21 mouse cellular contexts compared by ENCODE assay signal in the genomic region with DNA sequence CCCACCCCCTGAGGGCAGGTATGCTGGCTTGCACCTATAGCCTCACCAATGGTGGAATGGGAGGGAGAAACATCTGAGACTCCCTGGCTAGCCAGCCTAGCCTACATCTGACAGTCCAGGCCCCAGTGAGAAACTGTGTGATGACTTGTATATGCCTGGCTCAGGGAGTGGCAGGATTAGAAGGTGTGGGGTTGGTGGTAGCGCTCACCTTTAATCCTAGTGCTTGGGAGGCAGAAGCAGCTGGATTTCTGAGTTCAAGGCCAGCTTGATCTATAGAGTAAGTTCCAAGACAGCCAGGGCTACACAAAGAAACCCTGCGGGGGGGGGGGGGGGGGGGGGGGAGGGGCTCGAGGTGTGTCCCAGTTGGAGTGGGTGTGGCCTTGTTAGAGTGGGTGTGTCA. TPM values are rescaled to one million over a fixed set of nuclear protein-coding genes. Genes with fewer than 3 reads are reported as not detected.
DNase-seq lines count a peak whose midpoint lies in the region; ATAC-seq and TF ChIP-seq lines count a peak whose summit lies in the region.
"Had no signal": no experiment of that assay in that cellular context is flagged by ENCODE, and none has a peak within 500 bp of the region (broad histone marks: within the 10 kb centered on the region; RNA-seq: fewer than 3 reads in every experiment).

No protein-coding gene starts in this region.

- H3K9ac ChIP-seq in hindbrain, embryonic 14.5 days: no peak overlapping the region
- H3K9ac ChIP-seq in midbrain, embryonic 13.5 days (replicated peaks): no peak overlapping the region
- no peak overlapping the region for H3K9ac ChIP-seq in midbrain, embryonic 15.5 days
- H3K9ac ChIP-seq in ES-Bruce4 (ENCODE audit: low read depth, poor library complexity, severe bottlenecking): no peak overlapping the region
- no peak overlapping the region for H3K9ac ChIP-seq in intestine, embryonic 16.5 days (ENCODE audit: low read depth, low read length)
- H3K9ac ChIP-seq: embryonic facial prominence, embryonic 15.5 days; heart, embryonic 12.5 days; hindbrain, embryonic 12.5 days had no signal

- H3K4me2 ChIP-seq in hindbrain, embryonic 14.5 days (replicated peaks): no peak overlapping the region
- no peak overlapping the region for H3K4me2 ChIP-seq in midbrain, embryonic 13.5 days (replicated peaks)
- no peak overlapping the region for H3K4me2 ChIP-seq in midbrain, embryonic 15.5 days
- H3K4me2 ChIP-seq in intestine, embryonic 16.5 days (ENCODE audit: low read depth, low read length): no peak overlapping the region
- H3K4me2 ChIP-seq: embryonic facial prominence, embryonic 15.5 days; heart, embryonic 12.5 days; hindbrain, embryonic 12.5 days had no signal

- 0 out of 2 replicates have a peak overlapping the region, but pooled peaks have one; percentile 33 for H3K27ac ChIP-seq in hindbrain, embryonic 14.5 days
- H3K27ac ChIP-seq in hindbrain, embryonic 10.5 days: no peak overlapping the region
- 0 out of 2 replicates have a peak overlapping the region, but pooled peaks have one; percentile 21 for H3K27ac ChIP-seq in midbrain, embryonic 13.5 days
- no peak overlapping the region for H3K27ac ChIP-seq in midbrain, embryonic 15.5 days
- peak overlapping the region; percentile 43; the same call in 1 of the 2 replicates for H3K27ac ChIP-seq in ES-Bruce4 (ENCODE audit: insufficient read depth, low read length)
- no peak overlapping the region for H3K27ac ChIP-seq in intestine, embryonic 16.5 days (ENCODE audit: low read length)
- H3K27ac ChIP-seq: hindbrain, embryonic 12.5 days had no signal

- no peaks in the 10 kb centered on the region for H3K36me3 ChIP-seq in hindbrain, embryonic 14.5 days (replicated peaks; ENCODE audit: control insufficient read depth, insufficient read depth)
- peaks cover 4% of the 10 kb centered on the region; the same call in 1 of the 2 replicates for H3K36me3 ChIP-seq in hindbrain, embryonic 10.5 days
- no peaks in the 10 kb centered on the region for H3K36me3 ChIP-seq in midbrain, embryonic 13.5 days
- H3K36me3 ChIP-seq in midbrain, embryonic 15.5 days (replicated peaks): no peaks in the 10 kb centered on the region
- no peaks in the 10 kb centered on the region for H3K36me3 ChIP-seq in ES-Bruce4 (ENCODE audit: control insufficient read depth, insufficient read depth, low read length, poor library complexity, severe bottlenecking)
- no peaks in the 10 kb centered on the region for H3K36me3 ChIP-seq in intestine, embryonic 16.5 days (ENCODE audit: control insufficient read depth, insufficient read depth, low read length)
- H3K36me3 ChIP-seq: embryonic facial prominence, embryonic 15.5 days; heart, embryonic 12.5 days; hindbrain, embryonic 12.5 days had no signal

- no peak overlapping the region for H3K4me3 ChIP-seq in hindbrain, embryonic 14.5 days (replicated peaks; ENCODE audit: low read length)
- no peak overlapping the region for H3K4me3 ChIP-seq in hindbrain, embryonic 10.5 days
- no peak overlapping the region for H3K4me3 ChIP-seq in midbrain, embryonic 13.5 days (replicated peaks)
- H3K4me3 ChIP-seq in midbrain, embryonic 15.5 days: no peak overlapping the region
- H3K4me3 ChIP-seq in ES-Bruce4 (ENCODE audit: low read depth, low read length): no peak overlapping the region
- H3K4me3 ChIP-seq in intestine, embryonic 16.5 days (ENCODE audit: low read length): no peak overlapping the region
- H3K4me3 ChIP-seq: embryonic facial prominence, embryonic 15.5 days; erythroblast, embryonic 14.5 days; forebrain, embryonic 10.5 days; gastrocnemius, adult 2 months; heart, embryonic 12.5 days; hindbrain, embryonic 12.5 days had no signal

- no peak for TF ChIP-seq POLR2A in ES-Bruce4 (IDR thresholded peaks at IDR 0.05; ENCODE audit: insufficient read depth, low read length)

- no peak for TF ChIP-seq EP300 in ES-Bruce4 (IDR thresholded peaks at IDR 0.05; ENCODE audit: insufficient read depth, low read depth, low read length)

- no peak for TF ChIP-seq CTCF in ES-Bruce4 (IDR thresholded peaks at IDR 0.05; ENCODE audit: low read depth, low read length)

- DNase-seq in hindbrain, embryonic 14.5 days (ENCODE audit: low spot score): no peak
- no peak for DNase-seq in hindbrain, embryonic 10.5 days (ENCODE audit: low spot score)
- peak; percentile 86 for DNase-seq in R1 (ENCODE audit: low read depth, low spot score)
- DNase-seq in lung, postnatal 4 days: no peak
- DNase-seq: adrenal gland, adult 8-10 months; cerebellum, adult 11 months; cerebellum, adult 8-10 months; embryo, embryonic 11 days; gastrocnemius, adult 2 months; gastrocnemius, postnatal 25 days had no signal

- no peaks in the 10 kb centered on the region for H3K27me3 ChIP-seq in hindbrain, embryonic 14.5 days (ENCODE audit: control insufficient read depth, insufficient read depth, low read length)
- H3K27me3 ChIP-seq in hindbrain, embryonic 10.5 days (ENCODE audit: insufficient read depth, poor library complexity, severe bottlenecking): no peaks in the 10 kb centered on the region
- H3K27me3 ChIP-seq in midbrain, embryonic 13.5 days: no peaks in the 10 kb centered on the region
- no peaks in the 10 kb centered on the region for H3K27me3 ChIP-seq in midbrain, embryonic 15.5 days (replicated peaks)
- H3K27me3 ChIP-seq in ES-Bruce4 (ENCODE audit: control insufficient read depth, insufficient read depth, low read length, poor library complexity, severe bottlenecking): no peaks in the 10 kb centered on the region
- no peaks in the 10 kb centered on the region for H3K27me3 ChIP-seq in intestine, embryonic 16.5 days (replicated peaks; ENCODE audit: control insufficient read depth, insufficient read depth, low read length)
- H3K27me3 ChIP-seq: embryonic facial prominence, embryonic 15.5 days; heart, embryonic 12.5 days; hindbrain, embryonic 12.5 days; Patski had no signal

- ATAC-seq in hindbrain, embryonic 14.5 days (ENCODE audit: low FRiP score): no peak
- no peak for ATAC-seq in midbrain, embryonic 13.5 days
- no peak for ATAC-seq in midbrain, embryonic 15.5 days (replicated peaks)
- no peak for ATAC-seq in intestine, embryonic 16.5 days
- ATAC-seq: inflammation-experienced regulatory T-cells, adult 6 months; Patski had no signal

- H3K4me1 ChIP-seq in hindbrain, embryonic 14.5 days (replicated peaks; ENCODE audit: control insufficient read depth, insufficient read depth, low read length): peaks cover 73% of the 10 kb centered on the region
- peaks cover 93% of the 10 kb centered on the region for H3K4me1 ChIP-seq in hindbrain, embryonic 10.5 days (replicated peaks)
- peaks cover 84% of the 10 kb centered on the region for H3K4me1 ChIP-seq in midbrain, embryonic 13.5 days (replicated peaks)
- H3K4me1 ChIP-seq in midbrain, embryonic 15.5 days: peaks cover 79% of the 10 kb centered on the region
- H3K4me1 ChIP-seq in ES-Bruce4 (ENCODE audit: control insufficient read depth, insufficient read depth, low read length): peaks cover 32% of the 10 kb centered on the region
- H3K4me1 ChIP-seq in intestine, embryonic 16.5 days (ENCODE audit: control insufficient read depth, insufficient read depth, low read length): peaks cover 85% of the 10 kb centered on the region

- no peaks in the 10 kb centered on the region for H3K9me3 ChIP-seq in hindbrain, embryonic 14.5 days (ENCODE audit: control insufficient read depth, low read length)
- H3K9me3 ChIP-seq in hindbrain, embryonic 10.5 days: no peaks in the 10 kb centered on the region
- H3K9me3 ChIP-seq in midbrain, embryonic 13.5 days: no peaks in the 10 kb centered on the region
- H3K9me3 ChIP-seq in midbrain, embryonic 15.5 days: no peaks in the 10 kb centered on the region
- H3K9me3 ChIP-seq in ES-Bruce4 (replicated peaks; ENCODE audit: control insufficient read depth, insufficient read depth, low read length, poor library complexity, severe bottlenecking): no peaks in the 10 kb centered on the region
- H3K9me3 ChIP-seq in intestine, embryonic 16.5 days (ENCODE audit: control insufficient read depth, low read length): no peaks in the 10 kb centered on the region
- H3K9me3 ChIP-seq: embryonic facial prominence, embryonic 15.5 days; forebrain, embryonic 10.5 days; heart, embryonic 12.5 days; hindbrain, embryonic 12.5 days had no signal

- WGBS in hindbrain, embryonic 14.5 days: 86% methylated on average over 1 of the region's 3 CpGs
- WGBS in hindbrain, embryonic 10.5 days: 45% methylated on average over 2 of the region's 3 CpGs
- 81% methylated on average over 1 of the region's 3 CpGs for whole genome bisulfite sequencing in midbrain, embryonic 13.5 days
- 75% methylated on average over 1 of the region's 3 CpGs for WGBS in midbrain, embryonic 15.5 days
- 38% methylated on average over 2 of the region's 3 CpGs for WGBS in intestine, embryonic 16.5 days

RNA-seq across cellular contexts. Expression of a gene that starts 16.6 kb away (rescaled TPM):
- polyA plus RNA-seq in hindbrain, embryonic 14.5 days (2014; fragmentation: Nextera tagmentation; extraction: Ambion mirVana): 26.0 and 27.4 TPM in 2 replicates
- 18.1 and 19.7 TPM in 2 replicates for polyA plus RNA-seq in hindbrain, embryonic 10.5 days (2016; fragmentation: Nextera tagmentation; extraction: Ambion mirVana)
- 20.2 and 22.6 TPM in 2 replicates for polyA plus RNA-seq in midbrain, embryonic 13.5 days (2015; fragmentation: Nextera tagmentation; extraction: Ambion mirVana)
- polyA plus RNA-seq in midbrain, embryonic 15.5 days (2015; fragmentation: Nextera tagmentation; extraction: Ambion mirVana): 25.6 and 27.6 TPM in 2 replicates
- 57.5 and 62.9 TPM in 2 replicates for polyA plus RNA-seq in ES-Bruce4 (2011; ENCODE audit: insufficient read depth, insufficient read length, low read depth, missing spikeins)
- 13.1 and 14.4 TPM in 2 replicates for polyA plus RNA-seq in intestine, embryonic 16.5 days (2015; fragmentation: Nextera tagmentation; extraction: Ambion mirVana)

Comparison
In these comparisons a context has a peak if more than half of its experiments do, and no peak if none do; other contexts are left out.
1. H3K27ac ChIP-seq: peak in hindbrain, embryonic 14.5 days (single experiment), midbrain, embryonic 13.5 days (single experiment) and ES-Bruce4 (single experiment); none in hindbrain, embryonic 10.5 days (single experiment), midbrain, embryonic 15.5 days (single experiment) and intestine, embryonic 16.5 days (single experiment).